Comparison of ENCODE assay signal across 8 mouse cellular contexts in genomic region chr6:60828429-60829264, GRCm38 (mm10). TPM values are rescaled to one million over a fixed set of nuclear protein-coding genes. Genes with fewer than 3 reads are reported as not detected.
DNase-seq lines count a peak whose midpoint lies in the region; ATAC-seq lines count a peak whose summit lies in the region.

No protein-coding gene starts in this region.

- peak overlapping the region; percentile 76 for H3K27ac ChIP-seq in heart, embryonic 11.5 days (ENCODE audit: low read depth, low read length)
- H3K27ac ChIP-seq in limb, embryonic 11.5 days (replicated peaks; ENCODE audit: low read depth, low read length) = no peak overlapping the region
- H3K27ac ChIP-seq in midbrain, embryonic 14.5 days (replicated peaks; ENCODE audit: low read depth, low read length) = peak overlapping the region; percentile 85
- H3K27ac ChIP-seq in stomach, embryonic 16.5 days (ENCODE audit: low read length) = no peak overlapping the region

- ATAC-seq in heart, embryonic 11.5 days (replicated peaks; ENCODE audit: insufficient number of reproducible peaks, low FRiP score, low TSS enrichment) = peak; percentile 87
- peak; percentile 83 for ATAC-seq in limb, embryonic 11.5 days (ENCODE audit: insufficient number of reproducible peaks, low FRiP score, low TSS enrichment, low read depth)
- peak; percentile 88 for ATAC-seq in midbrain, embryonic 14.5 days (ENCODE audit: low FRiP score, low TSS enrichment)
- ATAC-seq in stomach, embryonic 16.5 days (ENCODE audit: insufficient read depth, low FRiP score) = peak; percentile 83

- WGBS in heart, embryonic 11.5 days (ENCODE audit: insufficient replicate concordance) = 2% methylated on average over 35 of the region's 35 CpGs
- under 1% methylated on average over 33 of the region's 35 CpGs for WGBS in limb, embryonic 11.5 days
- WGBS in midbrain, embryonic 14.5 days = under 1% methylated on average over 35 of the region's 35 CpGs
- under 1% methylated on average over 35 of the region's 35 CpGs for WGBS in stomach, embryonic 16.5 days

- H3K9ac ChIP-seq in heart, embryonic 11.5 days (ENCODE audit: low read depth, low read length) = peak overlapping the region; percentile 75
- peak overlapping the region; percentile 17 for H3K9ac ChIP-seq in limb, embryonic 11.5 days (ENCODE audit: low read length)
- peak overlapping the region; percentile 66 for H3K9ac ChIP-seq in midbrain, embryonic 14.5 days (replicated peaks; ENCODE audit: low read length)
- peak overlapping the region; percentile 66 for H3K9ac ChIP-seq in stomach, embryonic 16.5 days (ENCODE audit: low read length)

- H3K27me3 ChIP-seq in heart, embryonic 11.5 days (ENCODE audit: control insufficient read depth, insufficient read depth, low read length) = peaks cover 4% of the 10 kb centered on the region; the same call in 1 of the 2 replicates
- no peaks in the 10 kb centered on the region for H3K27me3 ChIP-seq in limb, embryonic 11.5 days (ENCODE audit: control insufficient read depth, insufficient read depth, low read length)
- no peaks in the 10 kb centered on the region for H3K27me3 ChIP-seq in midbrain, embryonic 14.5 days (ENCODE audit: control insufficient read depth, insufficient read depth, low read length)
- H3K27me3 ChIP-seq in stomach, embryonic 16.5 days (ENCODE audit: control insufficient read depth, insufficient read depth, low read length) = no peaks in the 10 kb centered on the region; the same call in 1 of the 2 replicates

- DNase-seq in heart, adult 11 months = no peak
- peak; percentile 86 to 88 for DNase-seq in cerebellum, postnatal 14 days
- peak; percentile 81 to 87 for DNase-seq in frontal cortex, adult 2 months (ENCODE audit: extremely low spot score in 1 of 2, low spot score in 1 of 2)
- peak; percentile 11 for DNase-seq in kidney, adult 9 months
- peak; percentile 73 for DNase-seq in limb, embryonic 11.5 days (ENCODE audit: low spot score)
- DNase-seq in midbrain, embryonic 14.5 days = peak; percentile 82

- H3K9me3 ChIP-seq in heart, embryonic 11.5 days (replicated peaks; ENCODE audit: control insufficient read depth, low read length) = no peaks in the 10 kb centered on the region
- no peaks in the 10 kb centered on the region for H3K9me3 ChIP-seq in limb, embryonic 11.5 days (ENCODE audit: control insufficient read depth, low read length)
- H3K9me3 ChIP-seq in midbrain, embryonic 14.5 days (ENCODE audit: control insufficient read depth, low read length) = no peaks in the 10 kb centered on the region
- no peaks in the 10 kb centered on the region for H3K9me3 ChIP-seq in stomach, embryonic 16.5 days (replicated peaks; ENCODE audit: control insufficient read depth, low read length)

- peak overlapping the region; percentile 97 for H3K4me2 ChIP-seq in heart, embryonic 11.5 days
- H3K4me2 ChIP-seq in limb, embryonic 11.5 days (ENCODE audit: low read depth, severe bottlenecking) = peak overlapping the region; percentile 56
- H3K4me2 ChIP-seq in midbrain, embryonic 14.5 days (ENCODE audit: low read length) = peak overlapping the region; percentile 91
- H3K4me2 ChIP-seq in stomach, embryonic 16.5 days (ENCODE audit: low read depth, low read length) = peak overlapping the region; percentile 89

- H3K4me1 ChIP-seq in heart, embryonic 11.5 days (ENCODE audit: control insufficient read depth, insufficient read depth, low read length) = no peaks in the 10 kb centered on the region; the same call in 1 of the 2 replicates
- no peaks in the 10 kb centered on the region for H3K4me1 ChIP-seq in limb, embryonic 11.5 days (ENCODE audit: control insufficient read depth, insufficient read depth, low read length)
- peaks cover 8% of the 10 kb centered on the region; the same call in 1 of the 2 replicates for H3K4me1 ChIP-seq in midbrain, embryonic 14.5 days (ENCODE audit: control insufficient read depth, insufficient read depth, low read length)
- peaks cover 6% of the 10 kb centered on the region; the same call in 1 of the 2 replicates for H3K4me1 ChIP-seq in stomach, embryonic 16.5 days (ENCODE audit: control insufficient read depth, insufficient read depth, low read length)

- H3K4me3 ChIP-seq in heart, embryonic 11.5 days (ENCODE audit: low read depth, low read length) = peak overlapping the region; percentile 56
- peak overlapping the region; percentile 23 for H3K4me3 ChIP-seq in limb, embryonic 11.5 days (ENCODE audit: low read depth, low read length)
- H3K4me3 ChIP-seq in midbrain, embryonic 14.5 days (replicated peaks; ENCODE audit: low read depth, low read length) = peak overlapping the region; percentile 53
- H3K4me3 ChIP-seq in stomach, embryonic 16.5 days (replicated peaks; ENCODE audit: low read length) = peak overlapping the region; percentile 45

- H3K36me3 ChIP-seq in heart, embryonic 11.5 days (ENCODE audit: control insufficient read depth, insufficient read depth, low read length) = no peaks in the 10 kb centered on the region
- no peaks in the 10 kb centered on the region for H3K36me3 ChIP-seq in limb, embryonic 11.5 days (ENCODE audit: control insufficient read depth, insufficient read depth, low read length)
- H3K36me3 ChIP-seq in midbrain, embryonic 14.5 days (ENCODE audit: control insufficient read depth, insufficient read depth, low read length) = no peaks in the 10 kb centered on the region
- no peaks in the 10 kb centered on the region for H3K36me3 ChIP-seq in stomach, embryonic 16.5 days (ENCODE audit: control insufficient read depth, insufficient read depth, low read length)

RNA-seq across cellular contexts. Expression of gene Snca, which starts 1.0 kb away (rescaled TPM):
- 43.3 and 48.5 TPM in 2 replicates for polyA plus RNA-seq in heart, embryonic 11.5 days (2014; fragmentation: Nextera tagmentation; extraction: Ambion mirVana)
- 443 and 533 TPM in 2 replicates for polyA plus RNA-seq in frontal cortex, adult 2 months (2012; rRNA removed)
- 8.3 and 8.5 TPM in 2 replicates for polyA plus RNA-seq in limb, embryonic 11.5 days (2014; fragmentation: Nextera tagmentation; extraction: Ambion mirVana)
- polyA plus RNA-seq in midbrain, embryonic 14.5 days (2014; fragmentation: Nextera tagmentation; extraction: Ambion mirVana) = 138 and 201 TPM in 2 replicates
- 41.5 and 42.0 TPM in 2 replicates for polyA plus RNA-seq in stomach, embryonic 16.5 days (2015; fragmentation: Nextera tagmentation; extraction: Ambion mirVana)

Comparison
In these comparisons a context has a peak if more than half of its experiments do, and no peak if none do; other contexts are left out.
1. H3K27ac ChIP-seq: peak in heart, embryonic 11.5 days (single experiment) and midbrain, embryonic 14.5 days (single experiment); none in limb, embryonic 11.5 days (single experiment) and stomach, embryonic 16.5 days (single experiment).
2. H3K9ac ChIP-seq: peak in every context shown above with its lines; median percentile 75 in heart, embryonic 11.5 days; 66 in midbrain, embryonic 14.5 days; 66 in stomach, embryonic 16.5 days; 17 in limb, embryonic 11.5 days.
3. Peak in every context shown above with its lines, with median percentiles within 50 percentile points of each other: ATAC-seq, H3K4me2 ChIP-seq and H3K4me3 ChIP-seq.